ENCODE assay signal across 8 mouse cellular contexts in the genomic region with DNA sequence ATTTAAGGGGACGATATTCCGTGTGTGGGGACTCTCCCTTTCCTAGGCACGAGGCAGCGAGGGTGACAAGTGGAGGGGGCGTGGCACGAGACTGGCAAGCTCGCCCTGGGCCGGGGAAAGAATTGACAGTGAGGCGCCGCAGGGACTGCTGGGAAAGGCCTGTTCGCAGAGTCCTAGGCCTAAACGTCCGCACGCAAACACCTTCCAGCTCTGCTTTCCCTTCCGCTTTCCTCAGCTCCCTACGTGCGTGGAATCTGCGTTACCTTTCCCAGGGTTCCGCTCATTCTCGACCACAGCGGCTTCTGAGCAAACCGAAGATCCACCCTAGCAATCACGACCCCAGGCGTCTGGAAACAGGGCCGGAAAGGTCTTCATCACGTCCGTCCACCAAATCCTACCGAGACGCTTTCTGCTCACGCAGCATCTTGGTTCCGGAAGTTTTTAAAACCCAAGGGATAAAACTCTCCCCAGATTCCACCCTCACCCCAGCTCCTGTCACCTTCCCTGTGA. TPM values are rescaled to one million over a fixed set of nuclear protein-coding genes. Genes with fewer than 3 reads are reported as not detected.
A peak's percentile ranks its signal among the peaks of the same experiment; 100 is the strongest.
DNase-seq lines count a peak whose midpoint lies in the region; ATAC-seq and TF ChIP-seq lines count a peak whose summit lies in the region.

No protein-coding gene starts in this region.

- no peaks in the 10 kb centered on the region for H3K9me3 ChIP-seq in ES-Bruce4 (replicated peaks; ENCODE audit: control insufficient read depth, insufficient read depth, low read length, poor library complexity, severe bottlenecking)
- H3K9me3 ChIP-seq in forebrain, embryonic 13.5 days (replicated peaks): no peaks in the 10 kb centered on the region
- H3K9me3 ChIP-seq in liver, postnatal 0 days (ENCODE audit: low read length): no peaks in the 10 kb centered on the region
- H3K9me3 ChIP-seq in neural tube, embryonic 14.5 days (ENCODE audit: control insufficient read depth, low read length): no peaks in the 10 kb centered on the region

- peak overlapping the region; percentile 94 for H3K4me3 ChIP-seq in ES-Bruce4 (ENCODE audit: low read depth, low read length)
- H3K4me3 ChIP-seq in forebrain, embryonic 13.5 days: peak overlapping the region; percentile 54
- peak overlapping the region; percentile 60 for H3K4me3 ChIP-seq in liver, postnatal 0 days (ENCODE audit: low read depth, low read length)
- H3K4me3 ChIP-seq in neural tube, embryonic 14.5 days (ENCODE audit: low read depth, low read length): peak overlapping the region; percentile 39

- peak overlapping the region; percentile 51; the same call in 1 of the 2 replicates for H3K27ac ChIP-seq in ES-Bruce4 (ENCODE audit: insufficient read depth, low read length)
- peak overlapping the region; percentile 92 for H3K27ac ChIP-seq in forebrain, embryonic 13.5 days
- H3K27ac ChIP-seq in liver, postnatal 0 days (ENCODE audit: low read depth): peak overlapping the region; percentile 82
- H3K27ac ChIP-seq in neural tube, embryonic 14.5 days (ENCODE audit: low read depth, low read length): peak overlapping the region; percentile 90

- TF ChIP-seq CTCF in ES-Bruce4 (IDR thresholded peaks at IDR 0.05; ENCODE audit: low read depth, low read length): no peak
- TF ChIP-seq CTCF in liver, postnatal 0 days (IDR thresholded peaks at IDR 0.05; ENCODE audit: low read depth): no peak

- intact Hi-C loops in heart, postnatal 10 days (cut with DNase I): loop anchor here (2.0 to 5.0 kb wide), 2 partner anchors 24 to 45 kb away; partner anchors contain the start of genes Coa4 and Rab6a

- peak; percentile 93 to 94 for DNase-seq in heart, postnatal 10 days
- peak; percentile 81 for DNase-seq in large intestine, adult 2 months (ENCODE audit: low read depth, low spot score)
- peak; percentile 92 for DNase-seq in liver, postnatal 0 days
- DNase-seq in testis, postnatal 10 days (ENCODE audit: low spot score): peak; percentile 93

- H3K36me3 ChIP-seq in ES-Bruce4 (ENCODE audit: control insufficient read depth, insufficient read depth, low read length, poor library complexity, severe bottlenecking): no peaks in the 10 kb centered on the region
- no peaks in the 10 kb centered on the region for H3K36me3 ChIP-seq in forebrain, embryonic 13.5 days (ENCODE audit: poor library complexity, severe bottlenecking)
- H3K36me3 ChIP-seq in liver, postnatal 0 days (replicated peaks; ENCODE audit: insufficient read depth, low read length): no peaks in the 10 kb centered on the region
- H3K36me3 ChIP-seq in neural tube, embryonic 14.5 days (ENCODE audit: control insufficient read depth, insufficient read depth, low read length): no peaks in the 10 kb centered on the region

- peak overlapping the region; percentile 66 for H3K4me2 ChIP-seq in forebrain, embryonic 13.5 days
- peak overlapping the region; percentile 74 for H3K4me2 ChIP-seq in liver, postnatal 0 days (ENCODE audit: low read depth, low read length)
- H3K4me2 ChIP-seq in neural tube, embryonic 14.5 days (ENCODE audit: low read depth, low read length): peak overlapping the region; percentile 46

- H3K9ac ChIP-seq in ES-Bruce4 (ENCODE audit: low read depth, poor library complexity, severe bottlenecking): peak overlapping the region; percentile 63
- peak overlapping the region; percentile 81 for H3K9ac ChIP-seq in forebrain, embryonic 13.5 days
- H3K9ac ChIP-seq in liver, postnatal 0 days (replicated peaks): peak overlapping the region; percentile 72
- peak overlapping the region; percentile 57 for H3K9ac ChIP-seq in neural tube, embryonic 14.5 days (replicated peaks; ENCODE audit: low read depth, low read length)

- H3K27me3 ChIP-seq in ES-Bruce4 (ENCODE audit: control insufficient read depth, insufficient read depth, low read length, poor library complexity, severe bottlenecking): no peaks in the 10 kb centered on the region
- no peaks in the 10 kb centered on the region for H3K27me3 ChIP-seq in forebrain, embryonic 13.5 days
- H3K27me3 ChIP-seq in liver, postnatal 0 days (ENCODE audit: insufficient read depth, low read length): no peaks in the 10 kb centered on the region
- no peaks in the 10 kb centered on the region for H3K27me3 ChIP-seq in neural tube, embryonic 14.5 days (ENCODE audit: control insufficient read depth, insufficient read depth, low read length)

- no peaks in the 10 kb centered on the region for H3K4me1 ChIP-seq in ES-Bruce4 (ENCODE audit: control insufficient read depth, insufficient read depth, low read length)
- peaks cover 6% of the 10 kb centered on the region for H3K4me1 ChIP-seq in forebrain, embryonic 13.5 days
- H3K4me1 ChIP-seq in liver, postnatal 0 days (ENCODE audit: insufficient read depth): peaks cover 11% of the 10 kb centered on the region; the same call in 1 of the 2 replicates
- H3K4me1 ChIP-seq in neural tube, embryonic 14.5 days (ENCODE audit: control insufficient read depth, insufficient read depth, low read length): 0 out of 2 replicates have a peak, but pooled peaks cover 2% of the 10 kb centered on the region

- ATAC-seq in cerebellum, adult (ENCODE audit: insufficient number of reproducible peaks, low FRiP score, low TSS enrichment): peak; percentile 78
- ATAC-seq in forebrain, embryonic 13.5 days: peak; percentile 98
- ATAC-seq in liver, postnatal 0 days: peak; percentile 99
- peak; percentile 97 for ATAC-seq in neural tube, embryonic 14.5 days (ENCODE audit: low read depth)

- WGBS in forebrain, embryonic 13.5 days: under 1% methylated on average over 31 of the region's 31 CpGs
- WGBS in large intestine, adult 2 months: under 1% methylated on average over 31 of the region's 31 CpGs
- WGBS in liver, postnatal 0 days (ENCODE audit: insufficient replicate concordance): under 1% methylated on average over 31 of the region's 31 CpGs
- under 1% methylated on average over 31 of the region's 31 CpGs for WGBS in neural tube, embryonic 14.5 days

- no peak for TF ChIP-seq POLR2A in ES-Bruce4 (IDR thresholded peaks at IDR 0.05; ENCODE audit: insufficient read depth, low read length)

- TF ChIP-seq EP300 in ES-Bruce4 (IDR thresholded peaks at IDR 0.05; ENCODE audit: insufficient read depth, low read depth, low read length): no peak
- TF ChIP-seq EP300 in liver, postnatal 0 days (IDR thresholded peaks at IDR 0.05; ENCODE audit: low read depth): peak; percentile 54

RNA-seq across cellular contexts. Expression of gene Rab6a, which starts 24.4 kb away (rescaled TPM):
- 137 and 148 TPM in 2 replicates for polyA plus RNA-seq in ES-Bruce4 (2011; ENCODE audit: insufficient read depth, insufficient read length, low read depth, missing spikeins)
- 147 and 152 TPM in 2 replicates for polyA plus RNA-seq in forebrain, embryonic 13.5 days (2015; fragmentation: Nextera tagmentation; extraction: Ambion mirVana)
- total RNA-seq in heart, postnatal 10 days (2021): 10 to 100 TPM; 77.2 to 78.6 TPM
- 17.2 and 27.5 TPM in 2 replicates for polyA plus RNA-seq in large intestine, adult 2 months (2012; rRNA removed)
- 44.8 and 51.0 TPM in 2 replicates for polyA plus RNA-seq in liver, postnatal 0 days (2015; fragmentation: Nextera tagmentation; extraction: Ambion mirVana)
- polyA plus RNA-seq in neural tube, embryonic 14.5 days (2014; fragmentation: Nextera tagmentation; extraction: Ambion mirVana): 324 and 339 TPM in 2 replicates

RNA-seq across cellular contexts. Expression of gene Mrpl48, which starts 25.3 kb away (rescaled TPM):
- polyA plus RNA-seq in ES-Bruce4 (2011; ENCODE audit: insufficient read depth, insufficient read length, low read depth, missing spikeins): 57.4 and 68.8 TPM in 2 replicates
- polyA plus RNA-seq in forebrain, embryonic 13.5 days (2015; fragmentation: Nextera tagmentation; extraction: Ambion mirVana): 67.6 and 69.9 TPM in 2 replicates
- total RNA-seq in heart, postnatal 10 days (2021): 10 to 100 TPM; 70.3 to 70.4 TPM
- polyA plus RNA-seq in large intestine, adult 2 months (2012; rRNA removed): 15.7 and 19.2 TPM in 2 replicates
- 52.5 and 54.5 TPM in 2 replicates for polyA plus RNA-seq in liver, postnatal 0 days (2015; fragmentation: Nextera tagmentation; extraction: Ambion mirVana)
- polyA plus RNA-seq in neural tube, embryonic 14.5 days (2014; fragmentation: Nextera tagmentation; extraction: Ambion mirVana): 87.5 and 88.7 TPM in 2 replicates

RNA-seq across cellular contexts. Expression of gene Coa4, which starts 45.9 kb away (rescaled TPM):
- 9.2 and 14.6 TPM in 2 replicates for polyA plus RNA-seq in ES-Bruce4 (2011; ENCODE audit: insufficient read depth, insufficient read length, low read depth, missing spikeins)
- polyA plus RNA-seq in forebrain, embryonic 13.5 days (2015; fragmentation: Nextera tagmentation; extraction: Ambion mirVana): 17.0 TPM in 2 replicates
- total RNA-seq in heart, postnatal 10 days (2021): 10 to 100 TPM in 1 of 2 experiments, 1 to 10 TPM in 1; 8.4 to 15.3 TPM
- polyA plus RNA-seq in large intestine, adult 2 months (2012; rRNA removed): 20.5 and 23.2 TPM in 2 replicates
- 11.9 and 12.4 TPM in 2 replicates for polyA plus RNA-seq in liver, postnatal 0 days (2015; fragmentation: Nextera tagmentation; extraction: Ambion mirVana)
- polyA plus RNA-seq in neural tube, embryonic 14.5 days (2014; fragmentation: Nextera tagmentation; extraction: Ambion mirVana): 15.2 and 18.1 TPM in 2 replicates

Comparison
In these comparisons a context has a peak if more than half of its experiments do, and no peak if none do; other contexts are left out.
1. Peak in every context shown above with its lines: DNase-seq, ATAC-seq, H3K4me3 ChIP-seq and H3K27ac ChIP-seq.
2. H3K4me3 ChIP-seq: peak in every context shown above with its lines; median percentile 94 in ES-Bruce4; 60 in liver, postnatal 0 days; 54 in forebrain, embryonic 13.5 days; 39 in neural tube, embryonic 14.5 days.